Mouse (Mus musculus) embryonic facial prominence, embryonic 12.5 days (tissue): Measurements from ENCODE around the gene Tnrc18. TPM values are rescaled to one million over a fixed set of nuclear protein-coding genes. Genes with fewer than 3 reads are reported as not detected.

ENCODE experiments used
- ATAC-seq: fragments of 200-750 bp; cut with Nextera tagmentation; 2 replicates; pipeline ENCODE4 v1.8.0; 2017; ENCODE audit not compliant: insufficient number of reproducible peaks, insufficient read depth, low FRiP score, low TSS enrichment
- H3K27ac ChIP-seq: fragments of 300-500 bp; sonication (generic); 2 replicates; pipeline ENCODE4 v1.5.1; 2016; ENCODE audit warnings: mild to moderate bottlenecking
- H3K27me3 ChIP-seq: fragments of 300-500 bp; sonication (generic); 2 replicates; pipeline ENCODE4 v1.6.1; 2016; ENCODE audit warnings: mild to moderate bottlenecking, moderate library complexity
- H3K36me3 ChIP-seq: fragments of 300-500 bp; sonication (generic); 2 replicates; pipeline ENCODE4 v1.6.1; 2016; ENCODE audit warnings: mild to moderate bottlenecking
- H3K4me1 ChIP-seq: fragments of 300-500 bp; sonication (generic); 2 replicates; pipeline ENCODE4 v1.6.1; 2016
- H3K4me2 ChIP-seq: fragments of 300-500 bp; sonication (generic); replicated peaks from 2 replicates; pipeline ENCODE4 v1.6.1; 2016; ENCODE audit warnings: mild to moderate bottlenecking, moderate library complexity
- H3K4me3 ChIP-seq: fragments of 300-500 bp; sonication (generic); 2 replicates; pipeline ENCODE4 v1.5.1; 2016; ENCODE audit warnings: mild to moderate bottlenecking
- H3K9ac ChIP-seq: fragments of 300-500 bp; sonication (generic); 2 replicates; pipeline ENCODE4 v1.6.1; 2016; ENCODE audit warnings: mild to moderate bottlenecking, moderate library complexity
- H3K9me3 ChIP-seq: fragments of 300-500 bp; sonication (generic); 2 replicates; pipeline ENCODE4 v1.6.1; 2016; ENCODE audit warnings: mild to moderate bottlenecking, moderate library complexity
- WGBS: fragments of 180-500 bp; shearing (Covaris S2); methylation state at CpG from one replicate; pipeline ENCODE4 v1.1.7; 2016; 5-methylcytosine and 5-hydroxymethylcytosine counted together
- polyA plus RNA-seq: library from polyadenylated mRNA; unstranded; fragments of >200 nt; fragmentation: Nextera tagmentation; extraction: Ambion mirVana; gene quantifications from 2 replicates; pipeline ENCODE4 v1.2.1, GENCODE M21; 2016

Tnrc18 gene
- polyA plus RNA-seq, 1 experiment from 2014 or later = 61.0 TPM

DNA sequence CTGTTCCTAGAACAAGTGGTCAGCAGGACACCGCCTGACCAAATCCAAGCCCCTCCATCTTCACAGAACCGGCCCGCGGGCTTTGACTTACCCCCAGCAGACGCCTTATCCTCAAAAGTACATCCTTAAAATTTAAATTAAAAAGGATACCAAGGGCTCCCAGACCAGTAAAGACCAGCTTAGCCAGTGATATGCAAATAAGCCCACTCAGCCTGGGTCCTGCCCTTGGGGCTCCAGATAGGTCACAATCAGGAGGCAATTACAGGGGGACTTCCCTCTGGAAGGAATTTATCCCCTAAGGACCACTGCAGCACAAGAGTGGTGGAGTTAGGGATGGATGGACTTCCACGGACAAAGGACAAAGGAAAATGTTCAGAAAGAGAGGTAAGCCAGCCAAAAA is 16.8 kb downstream of the Tnrc18 start:
- Histone ChIP-seq H3K4me2 (no peak overlapping the region), H3K27ac (no peak overlapping the region), H3K9me3 (no peaks in the 10 kb centered on the region), H3K27me3 (no peaks in the 10 kb centered on the region), H3K9ac (no peak overlapping the region; the same call in 1 of the 2 replicates), H3K36me3 (peaks cover 30% of the 10 kb centered on the region), H3K4me1 (peaks cover 46% of the 10 kb centered on the region), H3K4me3 (no peak overlapping the region)
- no peak for ATAC-seq
- 23% methylated on average over 6 of the region's 6 CpGs for WGBS

DNA sequence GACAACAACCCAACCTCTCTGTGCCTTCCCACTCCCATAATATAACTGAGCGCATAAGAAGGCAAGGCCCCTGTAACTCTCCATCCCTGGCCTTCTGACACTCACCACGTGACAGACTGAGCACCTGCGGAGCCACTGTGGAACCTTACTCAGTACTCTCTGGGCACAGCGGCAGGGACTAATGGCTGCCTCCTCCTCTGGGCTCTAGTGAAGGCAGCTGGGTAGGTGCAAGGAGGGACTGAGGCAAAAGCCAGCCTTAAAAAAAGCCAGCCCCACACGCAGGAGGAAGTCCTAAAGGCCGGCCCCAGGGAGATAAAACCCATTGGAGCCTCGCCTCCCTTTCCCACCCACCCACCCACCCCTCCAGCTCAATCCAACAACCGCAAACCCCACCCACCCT is 17.3 kb downstream of the Tnrc18 start:
- no peak overlapping the region for H3K4me3 ChIP-seq
- WGBS = 35% methylated on average over 8 of the region's 8 CpGs
- no peak overlapping the region for H3K27ac ChIP-seq
- H3K9ac ChIP-seq = no peak overlapping the region; the same call in 1 of the 2 replicates
- H3K4me2 ChIP-seq = no peak overlapping the region
- no peaks in the 10 kb centered on the region for H3K27me3 ChIP-seq
- H3K9me3 ChIP-seq = no peaks in the 10 kb centered on the region
- H3K4me1 ChIP-seq = peaks cover 46% of the 10 kb centered on the region
- ATAC-seq = no peak
- H3K36me3 ChIP-seq = peaks cover 31% of the 10 kb centered on the region

DNA sequence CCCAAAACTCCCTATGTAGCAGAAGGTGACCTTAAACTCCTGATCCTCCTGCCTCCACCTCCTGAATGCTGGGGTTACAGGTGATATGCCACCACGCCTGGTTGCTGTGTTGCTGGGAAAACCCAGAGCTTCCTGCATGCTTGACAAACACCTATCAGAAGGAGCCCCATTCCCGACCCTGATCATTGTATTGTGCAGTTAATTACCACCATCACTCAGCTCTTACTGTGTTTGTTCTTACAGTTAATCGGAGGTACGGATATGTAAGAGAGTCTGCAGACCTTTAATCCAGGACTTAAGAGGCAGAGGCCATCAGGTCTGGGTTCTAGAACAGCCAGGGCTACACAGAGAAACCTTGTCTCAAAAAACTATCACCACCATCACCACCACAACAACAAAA is 18.2 kb downstream of the Tnrc18 start:
- Histone ChIP-seq H3K27ac (no peak overlapping the region), H3K4me3 (no peak overlapping the region), H3K4me1 (peaks cover 38% of the 10 kb centered on the region), H3K9ac (no peak overlapping the region), H3K9me3 (no peaks in the 10 kb centered on the region), H3K4me2 (no peak overlapping the region), H3K27me3 (no peaks in the 10 kb centered on the region), H3K36me3 (peaks cover 35% of the 10 kb centered on the region)
- WGBS = 75% methylated on average over 4 of the region's 4 CpGs
- ATAC-seq = no peak

DNA sequence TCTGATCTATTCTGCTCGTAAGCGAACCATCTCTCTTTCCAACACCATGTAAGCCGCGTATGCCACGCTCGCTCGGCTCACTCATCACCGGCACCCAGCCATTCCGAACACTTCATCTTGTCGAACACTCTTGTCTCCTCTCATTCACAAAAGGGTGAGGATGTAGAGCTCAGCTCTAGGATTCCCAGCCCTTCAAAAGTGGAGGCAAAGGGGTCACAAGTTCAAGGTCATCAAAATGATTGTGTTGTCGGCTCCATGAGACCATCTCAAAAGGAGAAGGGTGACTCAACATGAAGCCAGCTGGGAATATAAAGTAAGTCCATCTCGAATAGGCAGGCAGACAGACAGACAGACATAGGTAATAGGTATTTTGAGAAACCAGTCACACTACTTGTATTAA is 19.3 kb downstream of the Tnrc18 start:
- Histone ChIP-seq H3K9ac (no peak overlapping the region), H3K27me3 (no peaks in the 10 kb centered on the region), H3K4me3 (no peak overlapping the region), H3K9me3 (no peaks in the 10 kb centered on the region), H3K27ac (no peak overlapping the region), H3K4me1 (peaks cover 34% of the 10 kb centered on the region), H3K36me3 (peaks cover 38% of the 10 kb centered on the region), H3K4me2 (no peak overlapping the region)
- WGBS = 91% methylated on average over 12 of the region's 12 CpGs
- ATAC-seq = no peak

DNA sequence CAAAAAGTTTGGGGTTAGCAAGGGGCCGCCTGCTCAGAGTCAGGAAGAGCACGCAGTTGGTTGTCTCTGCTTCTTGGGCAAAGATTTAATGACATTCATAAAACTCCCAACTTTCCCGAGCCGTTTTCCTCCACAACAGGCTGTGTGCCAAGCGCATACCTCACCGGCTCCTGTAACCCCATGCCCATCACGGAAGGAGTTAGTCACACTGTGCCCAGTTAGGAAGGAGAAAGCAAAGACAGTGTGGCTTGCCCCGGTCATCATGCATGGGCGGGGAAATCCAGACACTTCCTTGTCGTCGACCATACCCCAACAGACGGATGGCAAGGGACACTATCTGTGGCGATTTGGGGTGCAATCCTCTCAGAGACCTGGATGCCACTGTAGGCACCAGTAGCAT is 19.8 kb downstream of the Tnrc18 start:
- H3K27ac ChIP-seq = no peak overlapping the region
- 88% methylated on average over 13 of the region's 13 CpGs for WGBS
- H3K27me3 ChIP-seq = no peaks in the 10 kb centered on the region
- no peak overlapping the region for H3K4me3 ChIP-seq
- no peak overlapping the region for H3K4me2 ChIP-seq
- no peak for ATAC-seq
- H3K9me3 ChIP-seq = no peaks in the 10 kb centered on the region
- H3K4me1 ChIP-seq = peaks cover 30% of the 10 kb centered on the region
- peaks cover 43% of the 10 kb centered on the region for H3K36me3 ChIP-seq
- no peak overlapping the region for H3K9ac ChIP-seq

DNA sequence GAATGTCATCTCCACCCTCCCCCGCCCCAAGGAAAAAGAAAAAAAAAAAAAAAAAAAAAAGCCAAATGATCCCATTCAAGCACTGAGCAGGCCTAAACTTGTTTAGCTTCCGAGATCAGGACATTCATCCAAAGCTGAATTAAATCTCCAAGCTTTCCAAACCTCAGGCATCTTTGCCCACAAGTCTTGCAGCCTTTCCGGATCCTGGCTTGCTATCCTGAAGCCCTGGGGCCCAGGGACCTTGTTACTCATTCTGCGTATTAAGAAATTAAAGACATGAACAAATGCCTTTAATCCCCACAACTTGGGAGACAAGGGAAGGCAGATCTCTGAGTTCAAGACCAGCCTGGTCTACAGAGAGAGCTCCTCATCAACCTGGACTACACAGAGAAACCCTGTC is 20.5 kb downstream of the Tnrc18 start:
- Histone ChIP-seq H3K4me1 (peaks cover 24% of the 10 kb centered on the region), H3K4me3 (no peak overlapping the region), H3K9ac (no peak overlapping the region), H3K9me3 (no peaks in the 10 kb centered on the region), H3K27me3 (no peaks in the 10 kb centered on the region), H3K27ac (no peak overlapping the region), H3K36me3 (peaks cover 46% of the 10 kb centered on the region), H3K4me2 (no peak overlapping the region)
- ATAC-seq = no peak
- WGBS = 89% methylated on average over 4 of the region's 4 CpGs

DNA sequence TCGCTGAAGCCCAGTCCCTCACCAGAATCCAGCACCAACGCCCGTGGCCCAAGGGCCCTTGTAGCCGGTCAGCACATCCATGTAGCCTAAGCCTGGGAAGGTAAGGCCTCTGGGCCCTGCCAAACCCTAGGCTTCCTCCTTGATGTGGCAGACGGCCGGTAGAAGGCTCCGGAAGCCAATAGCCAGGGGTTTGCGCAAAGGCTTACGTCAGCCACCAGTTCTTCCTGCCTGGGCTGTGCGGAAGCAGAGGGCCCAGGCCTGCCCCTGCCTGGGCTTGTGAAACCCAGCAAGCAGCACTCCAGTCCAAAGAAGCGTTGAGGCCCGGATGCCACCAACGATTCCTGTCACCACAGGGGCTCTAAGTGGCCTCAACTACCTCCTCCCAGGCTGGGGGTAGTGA is 22.9 kb downstream of the Tnrc18 start:
- H3K4me2 ChIP-seq = no peak overlapping the region
- 87% methylated on average over 13 of the region's 13 CpGs for WGBS

DNA sequence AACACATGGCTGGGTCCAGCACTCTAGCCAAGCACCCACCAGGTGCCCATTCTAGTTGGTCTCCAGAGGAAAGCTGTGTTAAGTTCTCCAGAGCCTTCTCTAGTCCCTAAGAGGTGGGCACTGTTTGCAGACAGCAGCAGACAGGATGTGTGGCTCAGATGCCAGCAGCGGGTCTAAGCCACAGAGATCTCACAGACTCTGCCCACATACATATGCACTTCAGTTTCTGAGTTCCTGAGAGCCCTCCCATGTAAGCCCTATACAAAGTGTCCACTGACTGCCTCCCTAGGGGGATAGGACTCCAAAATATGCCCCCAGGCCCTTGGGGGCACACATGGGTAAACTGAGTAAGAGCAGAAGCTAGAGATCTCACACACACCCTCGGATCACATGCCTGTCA is 23.3 kb downstream of the Tnrc18 start:
- WGBS = 85% methylated on average over 2 of the region's 2 CpGs
- Histone ChIP-seq H3K4me1 (0 out of 2 replicates have a peak, but pooled peaks cover 2% of the 10 kb centered on the region), H3K27ac (no peak overlapping the region), H3K9me3 (no peaks in the 10 kb centered on the region), H3K4me2 (no peak overlapping the region), H3K36me3 (peaks cover 55% of the 10 kb centered on the region), H3K9ac (no peak overlapping the region), H3K27me3 (no peaks in the 10 kb centered on the region), H3K4me3 (no peak overlapping the region)
- no peak for ATAC-seq

More for the DNA sequence above, 22.9 kb downstream of the Tnrc18 start:
- Histone ChIP-seq H3K4me3 (no peak overlapping the region), H3K9ac (no peak overlapping the region), H3K9me3 (no peaks in the 10 kb centered on the region), H3K27me3 (no peaks in the 10 kb centered on the region), H3K27ac (no peak overlapping the region), H3K4me1 (peaks cover 6% of the 10 kb centered on the region; the same call in 1 of the 2 replicates), H3K36me3 (peaks cover 55% of the 10 kb centered on the region)
- ATAC-seq = no peak

DNA sequence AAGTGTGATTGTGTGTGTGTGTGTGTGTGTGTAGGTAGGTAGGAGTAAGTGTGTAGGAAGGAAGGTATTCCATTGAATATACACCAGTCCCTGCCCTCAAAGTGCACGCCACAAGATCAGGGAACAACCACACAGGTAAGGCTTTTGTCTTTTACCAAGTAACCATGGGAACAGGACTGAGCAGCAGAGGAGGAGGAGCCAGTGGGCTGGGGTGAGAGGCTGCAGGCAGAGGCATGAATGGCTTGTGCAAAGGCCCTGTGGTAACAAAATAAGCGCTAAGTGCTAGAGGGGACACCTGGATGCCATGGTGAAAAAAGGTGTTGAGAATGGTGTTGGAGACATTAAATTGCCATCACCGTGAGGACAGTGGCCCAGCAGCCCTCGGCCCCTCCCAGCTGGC is 24.9 kb downstream of the Tnrc18 start:
- H3K27ac ChIP-seq = no peak overlapping the region
- H3K4me3 ChIP-seq = no peak overlapping the region
- H3K9me3 ChIP-seq = no peaks in the 10 kb centered on the region
- no peaks in the 10 kb centered on the region for H3K4me1 ChIP-seq
- peaks cover 62% of the 10 kb centered on the region for H3K36me3 ChIP-seq
- no peak for ATAC-seq
- no peaks in the 10 kb centered on the region for H3K27me3 ChIP-seq
- H3K4me2 ChIP-seq = no peak overlapping the region
- 90% methylated on average over 4 of the region's 4 CpGs for WGBS
- no peak overlapping the region for H3K9ac ChIP-seq

DNA sequence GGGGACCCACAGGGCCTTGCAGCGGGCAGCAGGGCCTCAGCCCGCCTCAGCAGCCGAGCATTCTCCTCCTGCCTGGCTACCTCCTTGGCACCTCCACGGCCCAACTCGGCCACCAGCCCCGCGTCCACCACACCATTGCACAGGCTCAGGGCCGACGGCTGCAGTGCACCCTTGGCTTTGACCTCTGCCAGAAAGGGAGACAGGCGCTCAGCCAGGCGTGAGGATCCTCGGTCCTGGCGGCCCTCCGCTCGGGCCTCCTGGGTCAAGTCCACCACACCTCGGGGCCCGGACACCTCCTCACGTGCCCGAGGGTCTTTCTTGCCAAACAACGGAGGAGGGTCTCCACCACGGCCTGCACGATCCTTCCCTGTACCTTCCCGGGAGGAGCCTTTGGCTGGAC is 29.2 kb downstream of the Tnrc18 start:
- no peak overlapping the region for H3K4me2 ChIP-seq
- no peaks in the 10 kb centered on the region for H3K4me1 ChIP-seq
- no peak for ATAC-seq
- H3K4me3 ChIP-seq = no peak overlapping the region
- H3K27ac ChIP-seq = no peak overlapping the region
- no peak overlapping the region for H3K9ac ChIP-seq
- H3K9me3 ChIP-seq = no peaks in the 10 kb centered on the region
- H3K27me3 ChIP-seq = no peaks in the 10 kb centered on the region
- peaks cover 76% of the 10 kb centered on the region for H3K36me3 ChIP-seq
- WGBS = 96% methylated on average over 23 of the region's 23 CpGs

DNA sequence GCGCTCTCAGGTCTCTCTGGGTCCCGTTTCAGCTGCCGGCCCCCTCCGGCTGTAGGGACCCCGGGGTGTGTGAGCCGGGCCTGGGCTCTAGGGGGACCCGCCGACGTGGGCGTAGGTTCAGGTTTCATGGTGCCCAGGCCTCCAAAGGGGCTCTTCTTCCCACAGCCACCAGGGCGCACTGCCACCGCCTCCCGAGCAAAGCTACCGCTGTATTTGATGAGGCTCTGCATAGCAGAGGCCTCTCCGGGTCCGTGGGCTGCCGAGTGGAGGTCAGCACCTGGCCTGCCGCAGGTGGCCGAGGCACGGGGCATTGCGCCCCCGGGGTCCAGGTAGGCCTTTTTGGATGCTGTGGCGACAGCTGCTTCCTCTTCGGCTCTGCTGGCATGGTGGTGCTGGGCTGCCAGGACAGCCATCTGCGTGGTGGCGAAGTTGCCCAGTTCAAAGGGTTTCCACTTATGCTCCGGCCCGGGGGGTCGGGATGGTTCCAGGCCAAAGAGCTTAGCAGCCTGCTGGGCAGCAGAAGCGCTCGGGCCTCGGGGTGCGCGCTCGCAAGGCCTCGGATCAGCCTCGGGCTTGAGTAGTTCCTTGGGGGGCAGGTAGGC is 30.1 kb downstream of the Tnrc18 start:
- H3K4me1 ChIP-seq = 0 out of 2 replicates have a peak, but pooled peaks cover 3% of the 10 kb centered on the region

DNA sequence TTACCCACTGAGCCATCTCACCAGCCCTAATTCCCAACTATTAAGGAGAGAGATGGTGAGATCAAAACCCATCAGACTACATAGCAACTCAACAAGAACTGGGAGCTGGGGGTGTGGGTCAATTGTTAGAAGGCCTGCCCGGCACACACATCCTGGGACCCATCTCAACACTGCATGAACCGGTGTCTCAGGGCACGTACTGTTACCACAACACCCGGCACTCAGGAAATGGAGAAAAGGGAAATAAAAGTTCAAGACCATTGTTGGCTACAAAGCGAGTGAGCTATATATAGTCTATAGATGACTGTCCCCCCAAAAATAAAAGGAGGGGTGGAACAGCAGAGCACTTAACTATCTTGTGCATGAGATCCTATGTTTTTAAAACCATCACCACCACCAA is 30.8 kb downstream of the Tnrc18 start:
- no peaks in the 10 kb centered on the region for H3K27me3 ChIP-seq
- H3K36me3 ChIP-seq = peaks cover 79% of the 10 kb centered on the region
- no peak overlapping the region for H3K27ac ChIP-seq
- WGBS = 90% methylated on average over 5 of the region's 5 CpGs
- no peak overlapping the region for H3K4me3 ChIP-seq
- no peaks in the 10 kb centered on the region for H3K9me3 ChIP-seq
- ATAC-seq = no peak
- no peak overlapping the region for H3K4me2 ChIP-seq
- H3K4me1 ChIP-seq = 0 out of 2 replicates have a peak, but pooled peaks cover 3% of the 10 kb centered on the region
- H3K9ac ChIP-seq = no peak overlapping the region

More for the DNA sequence above, 30.1 kb downstream of the Tnrc18 start:
- no peak overlapping the region for H3K27ac ChIP-seq
- no peaks in the 10 kb centered on the region for H3K9me3 ChIP-seq
- H3K4me2 ChIP-seq = no peak overlapping the region
- no peak for ATAC-seq
- 89% methylated on average over 37 of the region's 37 CpGs for WGBS
- no peaks in the 10 kb centered on the region for H3K27me3 ChIP-seq
- H3K4me3 ChIP-seq = no peak overlapping the region
- peaks cover 76% of the 10 kb centered on the region for H3K36me3 ChIP-seq
- no peak overlapping the region for H3K9ac ChIP-seq
